Mouse (Mus musculus) MEL-GATA-1-ER (cell line): ENCODE data around the gene Creg1.
A peak's percentile ranks its signal among the peaks of the same experiment; 100 is the strongest.

Source experiments
- DNase-seq: peaks from one replicate; pipeline ENCODE4 v3.0.0-alpha.2; 2012; ENCODE audit warnings: low read depth; ENCODE audit errors: extremely low read depth

Gene Creg1

DNA sequence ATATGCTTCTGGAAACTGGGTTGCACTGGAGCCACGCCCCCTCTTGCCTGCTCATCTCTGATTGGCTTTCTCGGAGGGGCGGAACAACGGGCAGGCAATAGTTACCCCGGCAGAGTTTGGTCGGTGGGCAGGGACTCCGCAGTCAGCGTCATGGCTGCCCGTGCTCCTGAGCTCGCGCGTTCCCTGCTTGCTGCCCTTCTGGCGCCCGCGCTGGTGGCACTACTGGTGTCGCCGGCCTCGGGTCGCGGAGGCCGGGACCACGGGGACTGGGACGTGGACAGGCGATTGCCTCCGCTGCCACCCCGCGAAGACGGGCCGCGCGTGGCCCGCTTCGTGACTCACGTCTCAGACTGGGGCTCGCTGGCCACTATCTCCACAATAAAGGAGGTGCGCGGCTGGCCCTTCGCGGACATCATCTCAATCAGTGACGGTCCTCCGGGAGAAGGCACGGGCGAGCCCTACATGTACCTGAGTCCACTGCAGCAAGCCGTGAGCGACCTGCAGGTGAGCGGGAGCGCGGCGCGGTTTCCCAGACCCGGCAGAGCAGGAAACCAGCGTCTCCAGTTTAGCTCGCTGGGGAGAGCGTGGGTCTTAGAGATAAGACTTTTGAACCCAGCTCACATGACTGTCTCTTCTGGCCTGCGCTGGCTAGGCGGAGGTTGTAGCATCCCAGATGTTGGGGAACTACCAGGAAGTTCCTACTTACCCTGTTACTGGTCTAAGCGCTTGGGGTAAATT lies at the start of gene Creg1:
TSS of gene Creg1 (plus strand) at position 112 of the 738 bp plus-strand sequence.
- DNase-seq: peak; percentile 92

DNA sequence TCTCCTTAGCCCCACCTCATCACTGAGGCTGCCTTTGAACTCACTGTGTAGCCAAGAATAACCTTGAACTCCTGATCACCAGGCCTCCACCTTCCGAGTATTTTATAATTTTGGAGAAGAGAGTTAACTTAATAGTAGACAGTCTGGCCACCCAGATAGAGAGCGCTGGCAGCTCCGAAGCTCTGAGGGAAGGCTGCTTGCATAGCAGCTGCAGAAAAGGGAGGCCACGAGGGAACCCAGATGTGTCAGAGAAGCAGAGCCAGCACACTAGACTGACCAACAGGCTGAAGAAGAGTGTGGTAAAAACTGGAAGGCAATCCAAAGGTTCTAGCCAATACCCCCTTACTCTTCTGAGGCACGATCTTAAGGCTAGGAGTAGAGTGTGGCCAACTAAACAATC lies 49.7 kb upstream of the Creg1 start:
- DNase-seq: no peak

DNA sequence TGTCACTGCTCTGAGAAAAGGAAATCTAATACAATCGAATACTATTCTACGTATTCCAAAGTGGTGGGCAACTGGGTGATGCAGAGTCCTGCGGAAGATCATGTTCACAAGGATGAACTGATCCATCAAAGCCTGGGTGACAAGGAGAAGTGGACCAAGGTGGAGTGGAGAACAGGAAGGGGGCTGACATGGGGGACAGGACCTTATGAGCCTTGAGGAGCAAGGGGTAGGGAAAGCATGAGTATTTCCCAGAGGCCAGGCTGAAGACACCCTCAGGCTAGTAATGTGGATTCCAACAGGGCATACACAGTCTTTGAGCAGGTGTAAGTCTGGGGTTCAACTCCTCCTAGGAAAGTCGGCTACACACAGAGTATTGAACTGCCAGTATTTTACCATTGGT lies 47.1 kb upstream of the Creg1 start:
- DNase-seq: no peak

DNA sequence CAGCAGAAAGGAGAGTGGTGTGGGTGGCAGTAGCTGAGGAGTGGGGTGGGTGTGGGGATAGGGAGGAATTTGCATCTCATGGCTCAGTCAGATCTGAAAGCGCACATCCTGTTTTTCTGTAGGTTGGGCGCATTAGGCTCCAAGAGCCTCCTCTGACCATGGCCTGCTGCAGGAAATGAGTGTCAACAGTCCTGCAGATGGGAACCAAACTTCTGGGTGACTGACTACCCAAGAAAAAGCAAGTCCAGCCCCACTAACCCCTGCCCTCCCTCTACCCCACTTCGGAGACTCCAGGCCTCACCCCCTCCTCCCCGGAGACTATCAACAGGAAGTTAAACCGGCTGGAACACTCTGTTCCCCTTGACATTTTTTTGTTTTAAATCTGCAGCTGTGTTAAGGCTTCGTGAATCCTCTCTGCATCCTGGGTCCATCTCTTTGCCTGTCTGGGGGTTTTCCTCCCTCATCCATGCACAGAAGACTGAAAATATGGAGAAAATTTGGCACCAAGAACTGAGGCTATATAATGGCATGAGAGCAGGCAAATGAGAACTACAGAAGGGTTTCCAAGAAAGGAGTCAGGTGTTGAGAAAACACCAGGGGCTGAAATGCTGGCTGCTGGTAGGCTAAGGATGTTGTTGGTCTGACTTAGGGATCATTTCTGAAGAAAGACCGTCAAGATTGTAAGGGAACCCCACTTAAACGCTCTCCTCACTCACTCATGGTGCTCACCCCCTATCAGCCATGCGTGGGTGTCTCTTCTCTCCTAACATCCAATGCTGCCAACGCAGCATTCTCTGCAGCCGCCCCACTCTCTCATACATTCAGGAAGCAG lies 45.6 kb upstream of the Creg1 start:
- no peak for DNase-seq

DNA sequence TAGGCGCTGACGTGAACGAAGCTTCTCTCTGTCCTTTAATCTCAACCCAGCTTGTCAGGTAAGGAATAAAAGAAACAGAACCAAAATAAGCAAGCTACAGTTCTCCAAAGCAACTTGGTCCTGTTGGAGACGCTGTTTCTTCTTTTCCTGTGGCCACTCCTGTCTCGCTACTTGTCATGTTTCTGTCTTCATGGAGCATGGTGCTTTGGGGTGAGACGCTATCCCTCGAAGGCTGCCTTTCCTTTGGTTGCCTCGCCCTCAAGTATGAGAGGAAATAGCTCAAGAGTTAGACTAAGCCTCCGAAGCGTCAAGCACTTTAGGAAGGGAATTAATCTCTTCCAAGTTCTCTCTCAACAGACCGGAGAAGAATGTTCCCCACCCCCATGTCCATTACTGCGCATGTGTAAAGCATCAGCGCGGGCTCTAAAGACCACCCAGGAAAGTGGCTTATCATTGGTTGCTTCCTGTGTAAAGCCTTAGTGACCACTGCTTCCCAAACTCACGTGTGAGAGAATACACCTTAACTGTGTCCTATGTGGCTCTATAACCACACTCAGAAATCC lies 44.9 kb upstream of the Creg1 start:
- no peak for DNase-seq

DNA sequence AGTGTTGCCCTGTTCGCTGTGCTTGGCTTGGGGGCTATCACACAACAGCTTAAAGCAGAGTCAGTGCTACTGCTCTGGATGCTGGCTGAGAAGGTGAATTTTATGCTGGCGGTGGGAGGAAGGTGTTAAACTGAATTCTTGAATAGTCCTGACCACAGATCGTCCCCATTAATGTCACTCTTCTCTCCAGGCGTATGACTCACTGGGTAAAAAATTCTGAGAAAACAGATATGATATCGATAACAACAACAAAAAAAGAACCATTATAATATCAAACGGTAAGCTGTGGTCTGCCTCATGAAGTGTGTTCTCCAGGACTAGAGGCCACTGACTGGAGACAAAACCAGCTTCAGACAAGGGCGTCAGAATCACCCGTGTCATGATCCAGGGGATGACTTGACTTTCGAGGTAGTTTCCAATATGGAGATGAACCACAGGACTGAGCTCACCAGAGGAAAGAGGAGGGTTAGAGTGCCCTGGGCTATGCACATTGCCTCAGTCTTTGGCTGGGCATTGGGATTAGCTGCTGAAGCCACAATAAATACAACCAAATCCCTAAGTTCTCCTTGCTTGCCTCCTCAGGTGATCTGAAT lies 40.9 kb upstream of the Creg1 start:
- no peak for DNase-seq

DNA sequence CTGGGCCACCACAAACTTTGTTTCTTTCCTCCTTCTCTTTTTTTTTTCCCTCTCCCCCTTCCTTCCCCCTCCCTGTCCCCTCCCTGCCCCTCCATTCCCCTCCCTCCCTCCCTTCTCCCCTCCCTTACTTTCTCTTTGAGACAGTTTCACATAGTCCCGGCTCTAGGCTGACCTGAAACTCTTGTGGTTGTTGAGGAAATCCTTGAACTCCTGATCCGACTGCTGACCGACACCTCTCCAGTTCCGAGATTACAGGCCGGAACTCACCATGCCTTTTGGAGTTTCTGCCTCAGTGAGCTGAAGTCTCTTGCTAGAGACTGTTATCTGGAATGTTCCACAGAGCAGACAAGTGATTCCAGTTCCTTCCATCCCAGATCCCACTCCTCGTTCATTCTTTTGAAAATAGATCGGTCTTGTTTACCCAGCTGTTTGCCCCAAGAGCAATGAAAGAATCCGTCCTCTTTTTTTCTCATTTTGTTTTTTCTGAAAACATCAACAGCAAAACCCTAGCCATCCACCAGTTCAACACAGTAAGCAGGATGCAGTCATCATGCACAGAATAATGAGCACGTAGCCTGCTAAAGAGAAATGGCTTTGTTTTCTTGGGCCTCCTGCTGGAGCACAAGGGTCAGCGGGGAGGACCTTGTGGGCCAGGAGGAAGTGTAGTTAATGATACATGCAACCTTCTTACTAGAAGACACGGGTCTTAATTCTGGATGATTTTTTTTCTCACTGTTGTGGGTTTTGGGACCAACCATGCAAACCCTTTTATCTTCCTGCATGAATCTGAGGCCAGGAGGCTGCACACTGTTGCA lies 39.1 kb upstream of the Creg1 start:
- DNase-seq: no peak

DNA sequence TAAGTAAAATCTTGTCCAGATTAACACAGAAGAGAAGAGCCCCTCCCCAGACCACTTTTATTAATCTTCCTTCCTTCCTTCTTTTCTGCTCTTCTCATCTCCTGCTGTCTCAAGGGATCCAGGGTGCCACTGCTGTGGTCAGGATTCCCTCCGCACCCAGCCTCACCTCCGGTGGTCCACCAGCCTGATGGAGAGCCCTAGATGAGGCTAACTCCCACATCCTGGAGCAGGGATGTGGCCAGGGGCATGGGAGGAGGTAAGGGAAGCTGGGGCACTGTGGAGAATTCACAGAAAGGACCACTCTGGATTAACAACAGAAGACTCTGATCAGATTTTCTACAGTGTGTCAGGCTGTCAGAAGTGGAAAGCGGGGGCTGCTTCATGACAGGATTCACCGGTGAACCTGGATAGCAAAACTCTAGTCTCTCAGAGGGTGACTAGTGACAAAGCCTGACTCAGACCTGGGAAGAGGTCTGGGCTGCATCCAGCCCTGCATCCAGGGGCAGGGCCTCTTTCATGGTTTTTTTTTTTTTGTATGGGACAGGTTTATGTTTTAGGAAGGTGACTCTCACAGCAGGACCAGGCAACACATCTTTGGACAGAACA lies 38.4 kb upstream of the Creg1 start:
- DNase-seq: no peak

DNA sequence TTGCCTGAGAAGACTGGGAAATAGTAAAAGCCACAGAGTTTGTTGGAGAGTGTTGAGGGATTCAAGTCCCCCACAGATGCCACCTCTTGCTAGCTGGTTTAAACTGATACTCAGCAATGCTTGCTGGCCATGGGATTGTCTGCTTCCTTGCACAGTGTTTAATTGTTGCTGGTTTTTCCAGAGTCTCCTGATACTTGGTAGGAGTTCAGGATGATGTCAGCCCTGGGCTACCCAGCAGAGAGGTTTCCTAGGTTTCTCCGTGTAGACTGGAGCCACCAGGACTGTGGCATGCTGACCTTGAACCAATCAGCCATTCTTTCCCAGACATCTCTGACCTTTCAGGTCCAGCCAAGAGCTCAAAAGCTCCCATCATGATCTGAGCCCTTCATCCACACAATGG lies 36.6 kb upstream of the Creg1 start:
- DNase-seq: no peak

DNA sequence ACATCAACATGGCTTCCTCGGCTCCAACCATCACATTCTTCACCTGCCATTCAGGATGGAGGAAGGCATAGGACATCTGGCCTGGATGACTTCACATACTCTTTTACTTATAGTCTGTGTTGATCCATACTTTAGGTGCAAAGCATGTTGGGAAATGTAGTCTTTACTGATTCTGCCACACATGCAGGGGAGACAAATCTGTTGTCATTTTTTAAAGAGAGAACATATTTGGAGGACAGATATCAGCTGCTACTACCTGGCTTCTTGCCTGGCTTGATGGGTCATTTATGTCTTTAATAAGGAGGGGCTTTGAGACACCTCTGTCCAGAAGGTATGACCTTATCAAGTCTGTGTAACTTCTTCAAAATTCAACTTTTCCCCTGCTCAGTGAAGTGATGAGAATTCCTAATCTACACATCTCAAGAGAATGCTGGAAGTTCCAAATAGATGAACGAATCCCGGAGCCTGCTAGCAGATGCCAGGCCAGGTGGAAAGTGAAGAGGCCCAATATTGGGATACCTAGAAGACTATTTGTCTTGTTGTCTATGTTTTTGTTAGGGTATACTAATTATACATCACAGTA lies 35.4 kb upstream of the Creg1 start:
- DNase-seq: no peak

DNA sequence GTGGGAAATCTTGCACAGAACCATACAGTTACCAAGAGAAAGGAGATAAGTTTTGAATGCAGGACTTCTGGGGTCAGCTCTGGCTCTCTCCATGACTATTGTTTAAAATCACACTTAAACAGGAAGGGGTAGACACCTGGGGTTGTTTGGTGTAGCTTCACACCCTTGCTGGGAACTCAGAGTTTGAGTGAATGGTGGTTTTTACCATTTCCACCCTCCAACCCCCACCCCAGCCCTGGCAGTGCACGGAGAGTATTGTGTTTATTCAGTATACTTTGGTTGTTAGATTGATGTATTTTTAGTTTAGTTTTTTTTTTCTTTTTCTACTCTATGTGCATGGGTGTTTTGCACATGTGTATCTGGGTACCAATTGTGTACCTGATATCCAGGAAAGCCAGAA lies 33.4 kb upstream of the Creg1 start:
- DNase-seq: no peak

DNA sequence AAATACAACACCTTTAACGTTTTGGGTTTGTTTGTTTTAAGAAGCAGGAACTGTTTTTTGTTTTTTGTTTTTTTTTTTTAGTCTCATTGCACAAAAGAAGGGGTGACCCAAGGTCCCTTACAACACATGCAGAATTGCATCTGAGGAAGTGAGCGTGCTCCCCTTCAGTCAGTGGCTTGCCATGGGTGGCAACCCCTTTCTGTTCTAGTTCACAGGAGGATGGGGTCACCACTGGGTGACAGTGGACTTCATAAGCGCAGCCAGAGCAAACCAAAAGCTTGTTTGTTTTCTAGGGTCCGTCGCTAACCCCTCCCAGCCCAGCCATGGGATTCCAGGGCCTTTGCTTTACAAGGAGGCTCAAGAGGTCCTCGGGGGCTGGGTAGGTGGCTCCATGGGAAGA lies 32.0 kb upstream of the Creg1 start:
- DNase-seq: no peak

DNA sequence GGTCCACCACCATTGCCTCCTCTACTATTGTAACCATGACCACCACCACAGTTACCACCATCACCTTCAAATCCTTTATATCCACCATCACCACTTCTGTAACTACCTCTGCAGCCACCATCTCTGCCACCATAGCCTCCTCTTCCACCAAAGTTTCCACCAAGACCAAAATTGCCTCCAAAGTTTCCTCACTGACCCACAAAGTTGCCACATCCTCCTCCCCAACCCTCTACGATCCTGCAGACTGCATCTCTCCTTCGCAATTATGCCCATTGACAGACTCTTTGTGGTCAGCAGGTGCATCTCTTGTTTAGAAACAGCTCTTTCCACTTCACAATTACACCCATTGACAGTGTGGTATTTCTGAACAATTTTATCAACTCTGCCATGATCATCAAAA lies 28.7 kb upstream of the Creg1 start:
- DNase-seq: no peak

DNA sequence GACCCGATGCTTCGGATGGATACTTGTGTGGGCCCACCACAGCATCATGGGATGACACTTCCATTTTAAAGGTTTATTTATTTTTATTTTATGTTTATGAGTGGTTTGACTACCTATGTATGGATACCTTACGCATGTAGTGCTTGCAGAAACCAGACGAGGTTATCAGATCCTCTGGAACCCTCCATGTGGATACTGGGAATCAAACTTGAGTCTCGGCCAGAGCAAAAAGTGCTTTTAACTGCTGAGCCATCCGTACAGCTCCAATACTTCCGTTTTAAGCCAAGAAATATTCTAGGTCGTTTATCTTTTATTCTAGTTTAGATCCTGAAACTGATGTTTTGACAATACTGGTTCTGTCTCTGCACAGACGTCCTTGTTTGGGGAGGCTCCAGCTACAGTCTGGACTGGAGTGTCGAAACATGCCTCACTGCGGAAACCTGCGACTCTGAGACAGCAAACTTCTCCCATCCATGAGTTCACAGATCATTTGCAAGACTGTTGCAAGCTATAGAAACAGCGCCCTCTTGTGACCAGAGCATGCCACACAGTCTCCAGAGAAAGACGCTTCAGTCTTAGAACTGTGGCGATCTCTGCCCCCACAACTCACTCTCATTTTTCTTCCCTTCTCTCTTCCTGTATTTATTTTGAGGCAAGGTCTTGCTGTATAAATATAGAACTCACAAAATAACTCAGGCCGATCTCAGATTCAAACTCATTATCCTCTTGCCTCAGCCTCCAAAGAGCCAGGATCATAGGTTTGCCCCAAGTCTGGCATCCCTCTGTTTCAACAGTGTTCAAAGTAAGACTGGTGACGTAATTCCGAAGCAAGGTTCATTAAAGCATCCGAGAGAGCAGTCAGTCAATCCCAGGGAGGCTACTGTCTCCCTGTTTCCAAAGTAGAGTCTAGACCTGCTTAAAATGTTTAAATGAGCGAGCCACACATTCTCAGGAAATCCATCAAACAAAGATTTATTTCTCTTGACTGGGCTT lies 27.4 kb upstream of the Creg1 start:
- DNase-seq: peak; percentile 83

DNA sequence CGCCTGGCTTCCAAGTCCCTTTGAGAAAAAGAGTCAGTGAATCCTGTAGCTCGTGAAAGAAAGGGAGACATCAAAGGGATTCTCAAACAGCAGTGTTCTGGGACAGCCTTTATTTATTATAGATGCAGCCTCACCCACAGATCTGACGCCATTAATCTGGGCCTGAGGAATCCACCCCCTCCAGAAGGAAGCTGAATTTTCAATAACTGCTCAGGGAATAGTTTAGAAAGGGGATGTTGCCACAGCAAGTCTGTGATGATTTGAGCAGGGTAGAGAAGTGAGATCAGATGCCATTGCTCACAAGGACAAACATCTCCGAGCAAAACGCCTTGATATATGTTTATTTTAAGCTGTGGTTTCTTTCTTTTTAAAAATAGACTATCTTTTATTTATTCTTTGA lies 26.1 kb upstream of the Creg1 start:
- no peak for DNase-seq

DNA sequence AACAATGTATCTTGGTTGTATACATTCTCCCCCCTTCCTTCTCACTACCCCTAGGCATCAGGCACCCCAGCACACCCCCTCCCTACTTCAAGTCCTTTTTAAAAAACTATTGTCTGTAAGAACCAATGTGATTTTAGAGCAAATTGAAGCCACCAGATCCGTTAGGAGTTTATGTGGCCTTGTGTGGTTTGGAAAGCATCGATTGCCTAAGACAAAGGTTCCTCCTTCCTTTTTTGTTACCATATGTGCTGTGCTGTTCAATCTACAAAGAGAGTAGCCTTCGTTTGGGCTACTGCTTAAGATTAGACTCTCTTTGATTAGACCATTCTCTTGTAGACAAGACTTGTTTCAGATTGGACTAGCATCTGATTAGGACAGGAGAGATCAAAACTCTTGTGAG lies 25.7 kb upstream of the Creg1 start:
- DNase-seq: no peak

DNA sequence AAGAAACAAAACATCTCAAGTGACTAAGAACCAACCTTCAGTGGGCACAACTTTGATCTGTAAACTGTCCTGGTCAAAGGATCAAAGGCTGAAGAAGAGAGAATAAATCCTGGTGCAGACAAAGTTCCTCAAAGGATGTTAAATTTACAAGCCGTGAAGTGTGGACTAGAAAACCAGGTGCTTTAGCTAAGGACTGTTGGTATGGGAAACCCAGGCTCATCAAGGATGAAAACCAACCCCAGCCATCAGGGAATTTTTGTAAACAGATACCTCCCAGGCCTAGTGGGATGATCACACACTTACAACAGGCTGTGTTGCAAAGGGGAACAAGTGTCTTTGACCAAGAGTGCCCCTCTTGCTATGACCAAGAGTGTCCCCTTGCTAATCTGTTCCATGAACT lies 24.6 kb upstream of the Creg1 start:
- DNase-seq: no peak

DNA sequence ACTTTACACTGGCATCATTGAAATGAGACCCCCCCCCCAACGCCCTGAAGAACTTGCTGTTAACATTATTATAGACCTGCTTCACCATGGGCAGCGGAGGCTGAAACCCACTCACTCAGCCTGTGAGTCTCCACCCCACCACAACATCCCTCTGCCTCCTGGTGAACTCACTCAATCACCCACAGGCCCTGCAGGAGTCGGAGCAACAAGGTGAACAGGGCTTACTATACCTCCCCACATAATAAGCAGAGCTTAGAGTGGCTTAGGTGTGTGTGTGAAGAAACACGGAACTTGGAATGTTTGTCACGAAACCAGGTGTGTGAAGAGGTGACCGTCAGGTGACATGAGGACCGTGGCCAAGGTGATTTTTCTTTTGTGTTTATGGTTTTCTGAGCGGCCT lies 21.6 kb upstream of the Creg1 start:
- no peak for DNase-seq

DNA sequence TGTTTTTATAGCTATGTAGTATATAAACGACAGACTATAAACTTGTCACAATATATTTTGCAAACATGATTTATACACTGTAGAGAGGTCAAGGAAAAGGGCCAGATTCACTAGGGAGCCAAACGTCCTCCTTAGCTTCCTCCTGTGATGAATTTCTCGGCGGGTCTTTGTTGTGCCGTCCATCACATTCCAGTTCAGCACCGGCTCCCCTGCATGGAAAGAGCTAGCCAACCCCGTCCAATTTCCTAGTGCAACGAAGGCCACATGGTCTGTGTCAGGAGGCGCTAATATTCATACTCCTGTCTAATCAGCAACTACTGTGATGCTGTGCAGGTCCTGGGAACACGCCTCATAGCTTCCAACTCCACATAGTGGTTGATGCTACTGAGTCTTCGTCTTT lies 15.5 kb upstream of the Creg1 start:
- no peak for DNase-seq
